Comparison of ENCODE assay signal across 8 mouse cellular contexts in the genomic region with DNA sequence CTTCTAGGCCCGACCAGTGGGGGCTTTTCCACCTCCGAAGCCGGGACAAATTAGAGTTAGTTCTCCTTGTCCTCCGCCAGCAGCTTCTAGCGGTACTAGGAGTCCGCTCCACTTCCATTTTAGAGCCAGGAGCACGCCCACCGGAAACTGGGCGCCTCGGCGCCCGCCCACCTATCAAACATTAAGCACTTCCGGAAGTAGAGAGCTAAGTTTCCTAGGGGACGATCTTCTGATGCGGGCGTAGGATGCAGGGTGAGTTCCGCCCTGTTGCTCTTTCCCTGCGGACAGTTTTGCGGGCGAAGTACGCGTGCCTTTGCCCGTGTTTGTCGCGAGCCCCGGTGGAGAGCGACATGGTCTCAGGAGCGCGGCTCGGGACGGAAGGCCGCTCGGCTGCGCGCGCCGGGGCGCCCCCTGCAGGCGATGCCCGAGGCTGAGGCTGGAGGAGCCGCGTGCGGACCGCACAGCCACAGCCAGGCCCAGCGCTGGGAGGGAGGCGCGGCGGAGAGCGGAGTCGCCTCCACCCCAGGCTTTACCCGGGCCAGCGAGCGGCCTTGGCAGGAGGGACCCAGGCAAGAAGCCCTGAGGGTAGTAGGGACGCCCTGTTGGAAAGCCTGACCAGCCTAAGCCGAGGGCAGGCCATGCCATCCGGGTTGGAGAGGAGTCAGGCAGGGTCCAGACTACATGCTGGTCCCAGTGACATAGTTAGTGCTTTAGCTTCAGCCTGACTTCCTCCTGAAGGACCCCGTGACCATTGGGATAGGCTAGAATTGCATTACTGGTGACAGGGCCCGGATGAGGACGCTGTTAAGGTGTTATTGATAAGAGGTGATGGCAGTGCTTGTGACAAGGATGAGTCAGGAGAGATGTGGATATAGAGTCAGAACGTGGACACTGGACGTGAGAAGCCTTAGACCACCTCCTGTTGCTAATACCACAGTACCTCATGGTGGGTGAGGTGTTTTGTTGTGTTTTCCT. TPM values are rescaled to one million over a fixed set of nuclear protein-coding genes. Genes with fewer than 3 reads are reported as not detected.
DNase-seq lines count a peak whose midpoint lies in the region; ATAC-seq and TF ChIP-seq lines count a peak whose summit lies in the region.
"Not testable (repeated sequence)": the region's sequence is repeated elsewhere in the genome, so short reads cannot be mapped to it uniquely, and the experiment has no call there.

A gene (minus strand): TSS at position 149 of the 975 bp plus-strand sequence.

- H3K4me2 ChIP-seq in heart, embryonic 15.5 days, result peak within 1 kb of the TSS; percentile 73
- peak within 1 kb of the TSS; percentile 94 for H3K4me2 ChIP-seq in liver, embryonic 14.5 days (ENCODE audit: low read depth)
- peak within 1 kb of the TSS; percentile 67 for H3K4me2 ChIP-seq in neural tube, embryonic 11.5 days (ENCODE audit: low read depth)
- peak within 1 kb of the TSS; percentile 87 for H3K4me2 ChIP-seq in stomach, postnatal 0 days (replicated peaks; ENCODE audit: low read depth)

- peak within 1 kb of the TSS; percentile 88 for H3K27ac ChIP-seq in forebrain, embryonic 10.5 days
- peak within 1 kb of the TSS; percentile 91 for H3K27ac ChIP-seq in heart, embryonic 15.5 days
- peak within 1 kb of the TSS; percentile 75 for H3K27ac ChIP-seq in liver, embryonic 14.5 days
- peak within 1 kb of the TSS; percentile 63; the same call in 1 of the 2 replicates for H3K27ac ChIP-seq in neural tube, embryonic 11.5 days (ENCODE audit: low read depth, low read length)
- peak within 1 kb of the TSS; percentile 89 for H3K27ac ChIP-seq in stomach, postnatal 0 days (replicated peaks)

- not testable (repeated sequence) for H3K36me3 ChIP-seq in forebrain, embryonic 10.5 days (replicated peaks); heart, embryonic 15.5 days; liver, embryonic 14.5 days (replicated peaks; ENCODE audit: control insufficient read depth, insufficient read depth, low read depth); neural tube, embryonic 11.5 days (ENCODE audit: control insufficient read depth, insufficient read depth, low read length); stomach, postnatal 0 days (ENCODE audit: control insufficient read depth, insufficient read depth, low read length)

- peak; percentile 95 for ATAC-seq in CD4-positive, CD25-positive, alpha-beta regulatory T cell, adult 4 months
- peak; percentile 97 for ATAC-seq in heart, embryonic 15.5 days (replicated peaks; ENCODE audit: insufficient number of reproducible peaks, insufficient read depth, low FRiP score, low read depth)
- peak; percentile 96 for ATAC-seq in liver, embryonic 14.5 days (ENCODE audit: insufficient read depth)
- ATAC-seq in neural tube, embryonic 11.5 days (ENCODE audit: insufficient read depth, low FRiP score, low TSS enrichment), result peak; percentile 94
- peak; percentile 97 for ATAC-seq in stomach, postnatal 0 days (ENCODE audit: low FRiP score, low TSS enrichment)

- TF ChIP-seq CTCF in liver, embryonic 14.5 days (IDR thresholded peaks at IDR 0.05; ENCODE audit: low read depth), result peak; percentile 66
- TF ChIP-seq CTCF in stomach, postnatal 0 days (IDR thresholded peaks at IDR 0.05; ENCODE audit: low read depth), result peak; percentile 70

- peak within 1 kb of the TSS; percentile 73 for H3K9ac ChIP-seq in heart, embryonic 15.5 days
- peak within 1 kb of the TSS; percentile 81 for H3K9ac ChIP-seq in liver, embryonic 14.5 days (replicated peaks)
- peak within 1 kb of the TSS; percentile 72 for H3K9ac ChIP-seq in neural tube, embryonic 11.5 days (ENCODE audit: low read length)
- peak within 1 kb of the TSS; percentile 75 for H3K9ac ChIP-seq in stomach, postnatal 0 days (ENCODE audit: low read length)

- peaks cover 15% of the 10 kb centered on the region for H3K4me1 ChIP-seq in forebrain, embryonic 10.5 days
- H3K4me1 ChIP-seq in heart, embryonic 15.5 days (replicated peaks); neural tube, embryonic 11.5 days (ENCODE audit: control insufficient read depth, insufficient read depth, low read length); stomach, postnatal 0 days (replicated peaks; ENCODE audit: control insufficient read depth, insufficient read depth): not testable (repeated sequence)
- peaks cover 11 to 16% of the 10 kb centered on the region in 2 experiments for H3K4me1 ChIP-seq in liver, embryonic 14.5 days (replicated peaks; ENCODE audit: control insufficient read depth in 2 of 2, insufficient read depth in 2 of 2, low read length in 1 of 2)

- H3K9me3 ChIP-seq in forebrain, embryonic 10.5 days; heart, embryonic 15.5 days (replicated peaks); liver, embryonic 14.5 days (ENCODE audit: control insufficient read depth, low read length); neural tube, embryonic 11.5 days (ENCODE audit: control insufficient read depth, low read length); stomach, postnatal 0 days (ENCODE audit: control insufficient read depth, low read length): not testable (repeated sequence)

- under 1% methylated on average over 61 of the region's 61 CpGs for WGBS in forebrain, embryonic 10.5 days
- WGBS in heart, embryonic 15.5 days, result under 1% methylated on average over 61 of the region's 61 CpGs
- WGBS in liver, embryonic 14.5 days (ENCODE audit: insufficient replicate concordance), result under 1% methylated on average over 60 of the region's 61 CpGs
- under 1% methylated on average over 56 of the region's 61 CpGs for WGBS in neural tube, embryonic 11.5 days
- under 1% methylated on average over 52 of the region's 61 CpGs for WGBS in stomach, postnatal 0 days

- not testable (repeated sequence) for TF ChIP-seq EP300 in liver, embryonic 14.5 days (IDR thresholded peaks at IDR 0.05; ENCODE audit: low read depth); stomach, postnatal 0 days (optimal IDR thresholded peaks at IDR 0.05)

- peak within 1 kb of the TSS; percentile 68 for H3K4me3 ChIP-seq in forebrain, embryonic 10.5 days
- H3K4me3 ChIP-seq in heart, embryonic 15.5 days, result peak within 1 kb of the TSS; percentile 64
- H3K4me3 ChIP-seq in liver, embryonic 14.5 days (ENCODE audit: insufficient read depth in 1 of 2, low read depth in 2 of 2, low read length in 2 of 2), result peak within 1 kb of the TSS; percentile 75 to 78
- H3K4me3 ChIP-seq in neural tube, embryonic 11.5 days (ENCODE audit: low read depth, low read length), result peak within 1 kb of the TSS; percentile 47
- peak within 1 kb of the TSS; percentile 65 for H3K4me3 ChIP-seq in stomach, postnatal 0 days (ENCODE audit: low read depth, low read length)

- H3K27me3 ChIP-seq in forebrain, embryonic 10.5 days (ENCODE audit: poor library complexity, severe bottlenecking); heart, embryonic 15.5 days; liver, embryonic 14.5 days (ENCODE audit: control insufficient read depth, insufficient read depth, low read length); neural tube, embryonic 11.5 days (ENCODE audit: control insufficient read depth, insufficient read depth, low read length); stomach, postnatal 0 days (ENCODE audit: control insufficient read depth, insufficient read depth, low read length): not testable (repeated sequence)

- DNase-seq in c-Kit-negative CD71-positive TER-119-positive erythroid progenitor cells, embryonic 14.5 days (ENCODE audit: low read depth, low spot score), result peak; percentile 83
- peak; percentile 89 for DNase-seq in forebrain, embryonic 10.5 days (ENCODE audit: extremely low spot score, low spot score)
- DNase-seq in kidney, postnatal 25 days, result peak; percentile 91 to 95
- peak; percentile 82 to 85 (median 84) for DNase-seq in liver, embryonic 14.5 days (ENCODE audit: low read depth in 3 of 3, low spot score in 3 of 3)
- DNase-seq in neural tube, embryonic 11.5 days (ENCODE audit: low spot score), result peak; percentile 93
- peak; percentile 91 for DNase-seq in stomach, postnatal 0 days (ENCODE audit: low spot score)

RNA-seq across cellular contexts. Expression of the gene that starts here (rescaled TPM):
- 10 to 100 TPM; 10.4 to 15.9 TPM for polyA plus RNA-seq in CD4-positive, CD25-positive, alpha-beta regulatory T cell, adult 4 months (2017; shearing (Covaris generic))
- polyA plus RNA-seq in forebrain, embryonic 10.5 days (2016; fragmentation: Nextera tagmentation; extraction: Ambion mirVana), result 5.2 and 6.4 TPM in 2 replicates
- 4.0 and 6.2 TPM in 2 replicates for polyA plus RNA-seq in heart, embryonic 15.5 days (2015; fragmentation: Nextera tagmentation; extraction: Ambion mirVana)
- polyA plus RNA-seq in liver, embryonic 14.5 days (2012; rRNA removed), result 4.7 TPM in 2 replicates
- polyA plus RNA-seq in liver, embryonic 14.5 days (2014; fragmentation: Nextera tagmentation; extraction: Ambion mirVana), result 5.0 and 6.6 TPM in 2 replicates
- polyA plus RNA-seq in neural tube, embryonic 11.5 days (2014; fragmentation: Nextera tagmentation; extraction: Ambion mirVana), result 5.8 and 6.4 TPM in 2 replicates
- 5.7 and 6.2 TPM in 2 replicates for polyA plus RNA-seq in stomach, postnatal 0 days (2015; fragmentation: Nextera tagmentation; extraction: Ambion mirVana)

Comparison
In these comparisons a context has a peak if more than half of its experiments do, and no peak if none do; other contexts are left out.
1. Peak in every context shown above with its lines: DNase-seq, ATAC-seq, H3K4me3 ChIP-seq and H3K27ac ChIP-seq.